Mouse (Mus musculus) forelimb bud, embryonic 11.5 days (tissue): Measurements from ENCODE around the gene Mosmo.

Experiments
- DNase-seq: peaks from one replicate; pipeline ENCODE4 v3.0.0-alpha.2; 2012; ENCODE audit warnings: low read depth, low spot score

Gene Mosmo

GRCm38 (mm10) chr7:120677001-120677643, at the start of gene Mosmo:
Mosmo (plus strand) TSS chr7:120677618.
- DNase-seq = peak; percentile 72

GRCm38 (mm10) chr7:120632518-120632917, 44.9 kb upstream of the Mosmo start:
- DNase-seq = no peak

- no peak for DNase-seq
These were observed 43.1 kb upstream of the Mosmo start for GRCm38 (mm10) chr7:120634301-120634700.

GRCm38 (mm10) chr7:120634711-120635361, 42.6 kb upstream of the Mosmo start, which contains the start of gene Uqcrc2:
Uqcrc2 (plus strand) TSS chr7:120635176.
- DNase-seq = peak; percentile 87

- DNase-seq = no peak
These were observed 42.0 kb upstream of the Mosmo start for GRCm38 (mm10) chr7:120635362-120635781.

GRCm38 (mm10) chr7:120635821-120636220, 41.6 kb upstream of the Mosmo start:
- DNase-seq = no peak

- no peak for DNase-seq
These were observed 34.2 kb upstream of the Mosmo start for GRCm38 (mm10) chr7:120643217-120643616.

GRCm38 (mm10) chr7:120647849-120648248, 29.6 kb upstream of the Mosmo start:
- no peak for DNase-seq

- no peak for DNase-seq
These were observed 15.3 kb upstream of the Mosmo start for GRCm38 (mm10) chr7:120662079-120662478.

- peak; percentile 73 for DNase-seq
These were observed 7.1 kb upstream of the Mosmo start, which contains the start of gene Pdzd9 for GRCm38 (mm10) chr7:120670153-120670875. Pdzd9 (minus strand) TSS chr7:120670343.

GRCm38 (mm10) chr7:120671271-120671670, 6.1 kb upstream of the Mosmo start:
- DNase-seq = no peak

GRCm38 (mm10) chr7:120677764-120678531, 530 bp downstream of the Mosmo start:
- DNase-seq = no peak

- no peak for DNase-seq
These were observed 1.6 kb downstream of the Mosmo start for GRCm38 (mm10) chr7:120679023-120679422.

GRCm38 (mm10) chr7:120682002-120682401, 4.6 kb downstream of the Mosmo start:
- no peak for DNase-seq

- no peak for DNase-seq
These were observed 7.3 kb downstream of the Mosmo start for GRCm38 (mm10) chr7:120684731-120685161.

- no peak for DNase-seq
These were observed 7.8 kb downstream of the Mosmo start for GRCm38 (mm10) chr7:120685227-120685626.

- no peak for DNase-seq
These were observed 13.2 kb downstream of the Mosmo start for GRCm38 (mm10) chr7:120690634-120691033.

- DNase-seq = no peak
These were observed 16.5 kb downstream of the Mosmo start for GRCm38 (mm10) chr7:120693831-120694375.

- no peak for DNase-seq
These were observed 17.8 kb downstream of the Mosmo start for GRCm38 (mm10) chr7:120695196-120695595.

GRCm38 (mm10) chr7:120695641-120696040, 18.2 kb downstream of the Mosmo start:
- no peak for DNase-seq

- DNase-seq = no peak
These were observed 18.9 kb downstream of the Mosmo start for GRCm38 (mm10) chr7:120696331-120696730.
